Mouse (Mus musculus) stomach, postnatal 0 days (tissue): ENCODE measurements around the gene Mrpl24. TPM values are rescaled to one million over a fixed set of nuclear protein-coding genes. Genes with fewer than 3 reads are reported as not detected.
A peak's percentile ranks its signal among the peaks of the same experiment; 100 is the strongest.

Experiments
- ATAC-seq: fragments of 200-750 bp; cut with Nextera tagmentation; 2 replicates; pipeline ENCODE4 v1.8.0; 2017; ENCODE audit not compliant: low FRiP score, low TSS enrichment
- DNase-seq: peaks from one replicate; pipeline ENCODE4 v3.0.0-alpha.2; 2016; ENCODE audit warnings: low spot score
- H3K27ac ChIP-seq: fragments of 300-500 bp; sonication (generic); replicated peaks from 2 replicates; pipeline ENCODE4 v1.5.1; 2014; ENCODE audit warnings: mild to moderate bottlenecking, control low read depth
- H3K27me3 ChIP-seq: fragments of 300-500 bp; sonication (generic); 2 replicates; pipeline ENCODE4 v1.6.1; 2014; ENCODE audit warnings: low read length; ENCODE audit not compliant: control insufficient read depth, insufficient read depth
- H3K36me3 ChIP-seq: fragments of 300-500 bp; sonication (generic); 2 replicates; pipeline ENCODE4 v1.6.1; 2014; ENCODE audit warnings: low read length, mixed read lengths; ENCODE audit not compliant: control insufficient read depth, insufficient read depth
- H3K4me1 ChIP-seq: fragments of 300-500 bp; sonication (generic); replicated peaks from 2 replicates; pipeline ENCODE4 v1.6.1; 2014; ENCODE audit warnings: antibody characterized with exemption; ENCODE audit not compliant: control insufficient read depth, insufficient read depth
- H3K4me2 ChIP-seq: fragments of 300-500 bp; sonication (generic); replicated peaks from 2 replicates; pipeline ENCODE4 v1.6.1; 2014; ENCODE audit warnings: low read depth, mild to moderate bottlenecking, control low read depth, moderate library complexity
- H3K4me3 ChIP-seq: fragments of 300-500 bp; sonication (generic); 2 replicates; pipeline ENCODE4 v1.5.1; 2014; ENCODE audit warnings: low read depth, low read length, control low read depth
- H3K9ac ChIP-seq: fragments of 300-500 bp; sonication (generic); 2 replicates; pipeline ENCODE4 v1.6.1; 2014; ENCODE audit warnings: mild to moderate bottlenecking, low read length, control low read depth, mixed read lengths
- H3K9me3 ChIP-seq: fragments of 300-500 bp; sonication (generic); 2 replicates; pipeline ENCODE4 v1.6.1; 2016; ENCODE audit warnings: low read length; ENCODE audit not compliant: control insufficient read depth
- CTCF ChIP-seq: IDR thresholded peaks from 2 replicates; pipeline ENCODE4 v1.5.1; 2016; ENCODE audit warnings: antibody characterized with exemption, low read depth, mild to moderate bottlenecking, moderate library complexity
- EP300 ChIP-seq: optimal IDR thresholded peaks from 2 replicates; pipeline ENCODE3; 2016; ENCODE audit warnings: antibody characterized with exemption
- WGBS: fragments of 180-500 bp; shearing (Covaris S2); extraction: QIAGEN DNeasy Blood & Tissue Kit; methylation state at CpG from one replicate; pipeline ENCODE4 v1.1.7; 2014; 5-methylcytosine and 5-hydroxymethylcytosine counted together
- polyA plus RNA-seq: library from polyadenylated mRNA; unstranded; fragments of >200 nt; fragmentation: Nextera tagmentation; extraction: Ambion mirVana; gene quantifications from 2 replicates; pipeline ENCODE4 v1.2.1, GENCODE M21; 2015

The Mrpl24 gene
- polyA plus RNA-seq, 1 experiment from 2014 or later: 61.4 TPM

- Histone ChIP-seq H3K4me3 (peak overlapping the region; percentile 96), H3K4me2 (peak overlapping the region; percentile 80), H3K9ac (peak overlapping the region; percentile 91), H3K27me3 (no peaks in the 10 kb centered on the region), H3K4me1 (no peaks in the 10 kb centered on the region; the same call in 1 of the 2 replicates), H3K9me3 (no peaks in the 10 kb centered on the region), H3K27ac (peak overlapping the region; percentile 95), H3K36me3 (peaks cover 14% of the 10 kb centered on the region)
- DNase-seq (no peak), ATAC-seq (peak; percentile 52)
- TF ChIP-seq CTCF: no peak
- TF ChIP-seq EP300: no peak
- 3% methylated on average over 26 of the region's 26 CpGs for WGBS
Measured at GRCm38 (mm10) chr3:87929341-87930077, 10.2 kb downstream of the Mrpl24 start.

GRCm38 (mm10) chr3:87930078-87930795 is 10.9 kb downstream of the Mrpl24 start, which contains the start of the genes Isg20l2 and Rrnad1:
TSS of gene Isg20l2 (plus strand) at chr3:87930314.
TSS of gene Rrnad1 (minus strand) at chr3:87930717.
- ATAC-seq (peak; percentile 97), DNase-seq (peak; percentile 98)
- Histone ChIP-seq H3K9ac (peak within 1 kb of the TSS; percentile 91), H3K27me3 (no peaks in the 10 kb centered on the region), H3K9me3 (no peaks in the 10 kb centered on the region), H3K4me1 (no peaks in the 10 kb centered on the region; the same call in 1 of the 2 replicates), H3K36me3 (peaks cover 6% of the 10 kb centered on the region), H3K4me2 (peak within 1 kb of the TSS; percentile 80), H3K27ac (peak within 1 kb of the TSS; percentile 95), H3K4me3 (peak within 1 kb of the TSS; percentile 96)
- under 1% methylated on average over 75 of the region's 78 CpGs for WGBS
- TF ChIP-seq CTCF: peak; percentile 85
- TF ChIP-seq EP300: no peak

- DNase-seq: no peak
- no peak overlapping the region for H3K27ac ChIP-seq
- H3K9ac ChIP-seq: no peak overlapping the region
- no peak for TF ChIP-seq EP300
- TF ChIP-seq CTCF: no peak
- 81% methylated on average over 5 of the region's 5 CpGs for WGBS
- no peak overlapping the region for H3K4me3 ChIP-seq
- no peaks in the 10 kb centered on the region for H3K27me3 ChIP-seq
- H3K4me2 ChIP-seq: no peak overlapping the region
- peaks cover 8% of the 10 kb centered on the region for H3K36me3 ChIP-seq
- H3K4me1 ChIP-seq: no peaks in the 10 kb centered on the region; the same call in 1 of the 2 replicates
- no peak for ATAC-seq
- no peaks in the 10 kb centered on the region for H3K9me3 ChIP-seq
Measured at GRCm38 (mm10) chr3:87934026-87934425, 14.7 kb downstream of the Mrpl24 start.

- Histone ChIP-seq H3K36me3 (peaks cover 8% of the 10 kb centered on the region), H3K4me2 (no peak overlapping the region), H3K27ac (no peak overlapping the region), H3K4me1 (no peaks in the 10 kb centered on the region), H3K9me3 (no peaks in the 10 kb centered on the region), H3K27me3 (no peaks in the 10 kb centered on the region), H3K9ac (no peak overlapping the region), H3K4me3 (no peak overlapping the region)
- WGBS: 69% methylated on average over 4 of the region's 4 CpGs
- DNase-seq: no peak
- ATAC-seq: no peak
- TF ChIP-seq EP300 (no peak), CTCF (0 out of 2 replicates have a peak, but pooled peaks have one; percentile 10)
Measured at GRCm38 (mm10) chr3:87934501-87934900, 15.2 kb downstream of the Mrpl24 start.

GRCm38 (mm10) chr3:87935201-87935600 is 15.9 kb downstream of the Mrpl24 start:
- Histone ChIP-seq H3K4me1 (no peaks in the 10 kb centered on the region), H3K9me3 (no peaks in the 10 kb centered on the region), H3K36me3 (peaks cover 8% of the 10 kb centered on the region), H3K27ac (no peak overlapping the region), H3K4me2 (no peak overlapping the region), H3K4me3 (no peak overlapping the region), H3K9ac (no peak overlapping the region), H3K27me3 (no peaks in the 10 kb centered on the region)
- WGBS: 78% methylated on average over 4 of the region's 4 CpGs
- ATAC-seq (no peak), DNase-seq (no peak)
- TF ChIP-seq CTCF: no peak
- no peak for TF ChIP-seq EP300

GRCm38 (mm10) chr3:87935776-87936175 is 16.5 kb downstream of the Mrpl24 start:
- peak; percentile 24; the same call in 1 of the 2 replicates for ATAC-seq
- Histone ChIP-seq H3K9ac (no peak overlapping the region), H3K9me3 (no peaks in the 10 kb centered on the region), H3K36me3 (peaks cover 8% of the 10 kb centered on the region), H3K27ac (no peak overlapping the region), H3K4me1 (no peaks in the 10 kb centered on the region), H3K4me2 (no peak overlapping the region), H3K27me3 (no peaks in the 10 kb centered on the region), H3K4me3 (no peak overlapping the region)
- TF ChIP-seq EP300: no peak
- TF ChIP-seq CTCF: peak; percentile 98
- WGBS: 98% methylated on average over 2 of the region's 2 CpGs
- DNase-seq: peak; percentile 83
